Comparison of ENCODE assay signal across 8 mouse cellular contexts in genomic region chr3:36000275-36001239, GRCm38 (mm10). TPM values are rescaled to one million over a fixed set of nuclear protein-coding genes. Genes with fewer than 3 reads are reported as not detected.
DNase-seq lines count a peak whose midpoint lies in the region; ATAC-seq and TF ChIP-seq lines count a peak whose summit lies in the region.

TSS of gene Mccc1 (minus strand) at chr3:36000678.

- H3K27ac ChIP-seq in heart, embryonic 12.5 days (ENCODE audit: poor library complexity, severe bottlenecking) = peak within 1 kb of the TSS; percentile 86
- H3K27ac ChIP-seq in kidney, postnatal 0 days = peak within 1 kb of the TSS; percentile 93
- peak within 1 kb of the TSS; percentile 68 for H3K27ac ChIP-seq in liver, embryonic 11.5 days (ENCODE audit: low read depth, low read length)
- peak within 1 kb of the TSS; percentile 69; the same call in 1 of the 2 replicates for H3K27ac ChIP-seq in stomach, embryonic 14.5 days (ENCODE audit: low read length)

- H3K27me3 ChIP-seq in heart, embryonic 12.5 days (replicated peaks) = no peaks in the 10 kb centered on the region
- H3K27me3 ChIP-seq in kidney, postnatal 0 days (ENCODE audit: insufficient read depth, low read length) = no peaks in the 10 kb centered on the region
- H3K27me3 ChIP-seq in liver, embryonic 11.5 days (replicated peaks; ENCODE audit: control insufficient read depth, insufficient read depth, low read length) = no peaks in the 10 kb centered on the region
- no peaks in the 10 kb centered on the region for H3K27me3 ChIP-seq in stomach, embryonic 14.5 days (ENCODE audit: control insufficient read depth, insufficient read depth, low read length)

- DNase-seq in CD4-positive helper T cell, adult 2 months (ENCODE audit: low read depth, low spot score) = peak; percentile 95
- DNase-seq in brain, embryonic 18.5 days (ENCODE audit: low read depth, low spot score) = peak; percentile 97
- DNase-seq in kidney, postnatal 0 days (ENCODE audit: low spot score) = peak; percentile 99
- DNase-seq in liver, embryonic 11.5 days (ENCODE audit: low spot score) = peak; percentile 94
- peak; percentile 96 for DNase-seq in naive thymus-derived CD4-positive, alpha-beta T cell, adult 2 months (ENCODE audit: low read depth)

- 0 out of 2 replicates have a peak, but pooled peaks have one; percentile 7 for TF ChIP-seq CTCF in kidney, postnatal 0 days (IDR thresholded peaks at IDR 0.05; ENCODE audit: low read depth)

- peak within 1 kb of the TSS; percentile 68 for H3K4me2 ChIP-seq in heart, embryonic 12.5 days
- peak within 1 kb of the TSS; percentile 62 for H3K4me2 ChIP-seq in kidney, postnatal 0 days (ENCODE audit: low read length)
- H3K4me2 ChIP-seq in liver, embryonic 11.5 days = peak within 1 kb of the TSS; percentile 87
- peak within 1 kb of the TSS; percentile 67 for H3K4me2 ChIP-seq in stomach, embryonic 14.5 days (replicated peaks; ENCODE audit: low read depth, low read length)

- ATAC-seq in erythroid progenitor cell, adult 5-6 weeks (replicated peaks; ENCODE audit: low FRiP score, poor library complexity, severe bottlenecking) = peak; percentile 100
- ATAC-seq in heart, embryonic 12.5 days (ENCODE audit: insufficient number of reproducible peaks, low FRiP score) = peak; percentile 99
- peak; percentile 100 for ATAC-seq in kidney, postnatal 0 days (replicated peaks; ENCODE audit: low FRiP score, low read depth)
- peak; percentile 100 for ATAC-seq in liver, embryonic 11.5 days (replicated peaks; ENCODE audit: low FRiP score)
- ATAC-seq in stomach, embryonic 14.5 days (ENCODE audit: insufficient number of reproducible peaks, insufficient read depth, low FRiP score, low read depth) = peak; percentile 98

- no peaks in the 10 kb centered on the region for H3K9me3 ChIP-seq in heart, embryonic 12.5 days (replicated peaks)
- no peaks in the 10 kb centered on the region for H3K9me3 ChIP-seq in kidney, postnatal 0 days (replicated peaks; ENCODE audit: low read length)
- no peaks in the 10 kb centered on the region for H3K9me3 ChIP-seq in liver, embryonic 11.5 days (ENCODE audit: control insufficient read depth, low read length)
- H3K9me3 ChIP-seq in stomach, embryonic 14.5 days (ENCODE audit: control insufficient read depth, low read depth, low read length) = no peaks in the 10 kb centered on the region

- no peaks in the 10 kb centered on the region for H3K36me3 ChIP-seq in heart, embryonic 12.5 days
- H3K36me3 ChIP-seq in kidney, postnatal 0 days (ENCODE audit: insufficient read depth, low read length) = no peaks in the 10 kb centered on the region
- H3K36me3 ChIP-seq in liver, embryonic 11.5 days (ENCODE audit: control insufficient read depth, insufficient read depth, low read length) = no peaks in the 10 kb centered on the region
- H3K36me3 ChIP-seq in stomach, embryonic 14.5 days (ENCODE audit: control insufficient read depth, insufficient read depth, low read length) = no peaks in the 10 kb centered on the region

- WGBS in heart, embryonic 12.5 days = 5% methylated on average over 39 of the region's 39 CpGs
- 2% methylated on average over 39 of the region's 39 CpGs for WGBS in kidney, postnatal 0 days
- 5% methylated on average over 39 of the region's 39 CpGs for WGBS in liver, embryonic 11.5 days
- 3% methylated on average over 39 of the region's 39 CpGs for WGBS in stomach, embryonic 14.5 days

- H3K4me1 ChIP-seq in heart, embryonic 12.5 days (replicated peaks) = peaks cover 9% of the 10 kb centered on the region; the same call in 1 of the 2 replicates
- H3K4me1 ChIP-seq in kidney, postnatal 0 days (replicated peaks; ENCODE audit: insufficient read depth, low read length) = no peaks in the 10 kb centered on the region
- H3K4me1 ChIP-seq in liver, embryonic 11.5 days (replicated peaks; ENCODE audit: control insufficient read depth, insufficient read depth, low read length) = no peaks in the 10 kb centered on the region; the same call in 1 of the 2 replicates
- H3K4me1 ChIP-seq in stomach, embryonic 14.5 days (ENCODE audit: control insufficient read depth, insufficient read depth, low read length) = no peaks in the 10 kb centered on the region

- peak within 1 kb of the TSS; percentile 93 for H3K4me3 ChIP-seq in heart, embryonic 12.5 days
- H3K4me3 ChIP-seq in kidney, postnatal 0 days (replicated peaks; ENCODE audit: low read depth, low read length) = peak within 1 kb of the TSS; percentile 78
- peak within 1 kb of the TSS; percentile 68 for H3K4me3 ChIP-seq in liver, embryonic 11.5 days (ENCODE audit: low read depth, low read length)
- H3K4me3 ChIP-seq in stomach, embryonic 14.5 days (ENCODE audit: low read depth, low read length) = peak within 1 kb of the TSS; percentile 56

- peak within 1 kb of the TSS; percentile 88 for H3K9ac ChIP-seq in heart, embryonic 12.5 days
- peak within 1 kb of the TSS; percentile 73 for H3K9ac ChIP-seq in kidney, postnatal 0 days (ENCODE audit: low read depth, low read length)
- peak within 1 kb of the TSS; percentile 74 for H3K9ac ChIP-seq in liver, embryonic 11.5 days (ENCODE audit: low read depth, low read length)
- peak within 1 kb of the TSS; percentile 56 for H3K9ac ChIP-seq in stomach, embryonic 14.5 days (replicated peaks; ENCODE audit: low read depth, low read length)

RNA-seq across cellular contexts. Expression of gene Mccc1, which starts in this region (rescaled TPM):
- total RNA-seq in erythroid progenitor cell, adult 5-6 weeks (2015; ENCODE audit: low replicate concordance) = 1.1 and 2.1 TPM in 2 replicates
- 2.1 and 6.3 TPM in 2 replicates for total RNA-seq in erythroid progenitor cell, adult 5-6 weeks (2017; ENCODE audit: low replicate concordance)
- 50.7 and 54.2 TPM in 2 replicates for polyA plus RNA-seq in heart, embryonic 12.5 days (2016; fragmentation: Nextera tagmentation; extraction: Ambion mirVana)
- 101 and 108 TPM in 2 replicates for polyA plus RNA-seq in kidney, postnatal 0 days (2015; fragmentation: Nextera tagmentation; extraction: Ambion mirVana)
- polyA plus RNA-seq in liver, embryonic 11.5 days (2014; fragmentation: Nextera tagmentation; extraction: Ambion mirVana) = 28.3 and 28.9 TPM in 2 replicates
- 33.2 and 34.4 TPM in 2 replicates for polyA plus RNA-seq in stomach, embryonic 14.5 days (2014; fragmentation: Nextera tagmentation; extraction: Ambion mirVana)

Comparison
In these comparisons a context has a peak if more than half of its experiments do, and no peak if none do; other contexts are left out.
1. Peak in every context shown above with its lines: DNase-seq, ATAC-seq, H3K4me3 ChIP-seq and H3K27ac ChIP-seq.